Mouse (Mus musculus) ES-E14 (cell line): ENCODE data around the gene Itpr1.

Experiments
- MAFK ChIP-seq: IDR thresholded peaks from 2 replicates; pipeline ENCODE4 v1.6.1; 2014; ENCODE audit warnings: mild to moderate bottlenecking, low read depth, low read length, inconsistent platforms; ENCODE audit not compliant: insufficient read depth
- ZNF384 ChIP-seq: IDR thresholded peaks from 2 replicates; pipeline ENCODE4 v1.6.1; 2012; ENCODE audit warnings: low read depth, low read length, inconsistent platforms

DNA sequence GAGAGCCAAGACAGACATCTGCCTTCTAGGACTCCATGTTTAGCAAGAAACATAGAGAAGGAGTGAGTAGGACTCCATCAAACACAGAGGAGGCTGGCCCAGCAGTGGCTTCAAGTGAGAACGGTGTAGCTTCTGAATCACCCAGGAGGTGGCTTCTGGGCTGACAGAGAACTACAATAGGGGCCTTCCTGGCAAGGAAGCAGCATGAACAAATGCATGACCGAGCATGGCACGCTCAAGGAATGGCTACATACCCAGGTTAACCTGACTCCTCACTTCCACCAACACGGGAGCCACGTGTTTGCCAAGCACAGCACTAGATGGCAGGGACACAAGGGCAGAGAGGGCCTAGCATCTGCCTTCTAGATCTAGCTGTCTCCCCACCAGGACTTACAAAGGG, 332.6 kb downstream of the Itpr1 start:
- TF ChIP-seq MAFK, result no peak
- no peak for TF ChIP-seq ZNF384
